Mouse (Mus musculus) liver, embryonic 11.5 days (tissue): ENCODE measurements around the gene Dennd6b. TPM values are rescaled to one million over a fixed set of nuclear protein-coding genes. Genes with fewer than 3 reads are reported as not detected.

Experiments
- ATAC-seq: fragments of 200-750 bp; cut with Nextera tagmentation; replicated peaks from 2 replicates; pipeline ENCODE4 v1.8.0; 2017; ENCODE audit warnings: moderate number of reproducible peaks, mild to moderate bottlenecking, moderate TSS enrichment, moderate library complexity; ENCODE audit not compliant: low FRiP score
- DNase-seq: peaks from one replicate; pipeline ENCODE4 v3.0.0-alpha.2; 2017; ENCODE audit warnings: low spot score
- H3K27ac ChIP-seq: fragments of 300-500 bp; sonication (generic); 2 replicates; pipeline ENCODE4 v1.5.1; 2014; ENCODE audit warnings: mild to moderate bottlenecking, low read depth, low read length, control low read depth
- H3K27me3 ChIP-seq: fragments of 300-500 bp; sonication (generic); replicated peaks from 2 replicates; pipeline ENCODE4 v1.6.1; 2014; ENCODE audit warnings: low read length, mixed read lengths; ENCODE audit not compliant: control insufficient read depth, insufficient read depth
- H3K36me3 ChIP-seq: fragments of 300-500 bp; sonication (generic); 2 replicates; pipeline ENCODE4 v1.6.1; 2014; ENCODE audit warnings: mild to moderate bottlenecking, low read length, moderate library complexity, mixed read lengths; ENCODE audit not compliant: control insufficient read depth, insufficient read depth
- H3K4me1 ChIP-seq: fragments of 300-500 bp; sonication (generic); replicated peaks from 2 replicates; pipeline ENCODE4 v1.6.1; 2014; ENCODE audit warnings: low read length, mixed read lengths; ENCODE audit not compliant: control insufficient read depth, insufficient read depth
- H3K4me2 ChIP-seq: fragments of 300-500 bp; sonication (generic); 2 replicates; pipeline ENCODE4 v1.6.1; 2014; ENCODE audit warnings: mild to moderate bottlenecking, control low read depth, moderate library complexity
- H3K4me3 ChIP-seq: fragments of 300-500 bp; sonication (generic); 2 replicates; pipeline ENCODE4 v1.5.1; 2014; ENCODE audit warnings: low read depth, low read length, control low read depth
- H3K9ac ChIP-seq: fragments of 300-500 bp; sonication (generic); 2 replicates; pipeline ENCODE4 v1.6.1; 2014; ENCODE audit warnings: low read depth, low read length, control low read depth
- H3K9me3 ChIP-seq: fragments of 300-500 bp; sonication (generic); 2 replicates; pipeline ENCODE4 v1.6.1; 2016; ENCODE audit warnings: low read length, inconsistent platforms, mixed read lengths; ENCODE audit not compliant: control insufficient read depth
- WGBS: fragments of 180-500 bp; shearing (Covaris S2); extraction: QIAGEN DNeasy Blood & Tissue Kit; methylation state at CpG from one replicate; pipeline ENCODE4 v1.1.7; 2014; 5-methylcytosine and 5-hydroxymethylcytosine counted together
- polyA plus RNA-seq: library from polyadenylated mRNA; unstranded; fragments of >200 nt; fragmentation: Nextera tagmentation; extraction: Ambion mirVana; gene quantifications from 2 replicates; pipeline ENCODE4 v1.2.1, GENCODE M21; 2014

Gene Dennd6b
- polyA plus RNA-seq, 1 experiment from 2014 or later = 10.5 TPM

DNA sequence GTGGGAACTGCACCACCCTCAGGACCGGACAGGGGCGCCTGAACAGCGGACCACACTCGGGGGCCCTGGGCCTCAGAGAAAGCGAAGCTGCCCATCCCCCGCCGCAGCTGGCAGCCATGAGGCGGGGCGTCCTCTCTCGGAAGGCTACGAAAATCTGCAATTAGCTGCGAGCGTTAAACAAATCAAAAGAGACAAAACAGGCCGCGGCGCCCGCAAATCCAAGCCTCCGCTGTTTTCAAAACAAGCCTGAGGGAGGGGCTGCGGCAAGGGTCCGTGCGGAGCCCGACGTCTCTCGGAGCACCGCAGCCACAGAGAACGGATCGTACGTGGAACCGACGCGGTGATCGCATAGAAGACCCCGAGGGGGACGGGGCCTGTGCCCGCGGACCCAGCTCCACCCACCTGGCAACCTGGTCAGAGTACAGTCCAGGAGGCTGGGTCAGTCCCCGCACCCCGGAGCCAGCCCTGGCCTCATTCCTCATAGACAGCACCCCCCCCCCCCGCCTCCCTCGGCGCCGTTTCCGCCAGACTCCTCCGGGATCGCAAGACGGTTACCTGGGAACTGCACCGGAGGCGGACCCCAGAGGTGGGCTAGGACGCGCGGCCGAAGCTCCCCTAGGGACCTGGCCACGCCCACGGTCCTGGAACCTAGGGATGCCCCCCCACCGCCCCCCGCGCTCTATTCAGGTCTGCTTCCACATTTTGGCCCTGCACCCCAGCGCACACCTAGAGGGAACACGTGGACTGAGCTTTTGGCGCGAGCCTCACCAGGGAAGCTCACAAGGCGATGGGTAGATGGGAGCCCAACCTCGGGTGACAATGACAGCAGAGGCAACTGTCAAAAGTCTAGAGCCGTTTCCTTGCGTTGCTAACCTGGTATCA, 23.0 kb downstream of the Dennd6b start:
- under 1% methylated on average over 64 of the region's 65 CpGs for WGBS
- Histone ChIP-seq H3K4me1 (peaks cover 72% of the 10 kb centered on the region), H3K4me3 (peak overlapping the region; percentile 62), H3K9me3 (no peaks in the 10 kb centered on the region), H3K36me3 (no peaks in the 10 kb centered on the region; the same call in 1 of the 2 replicates), H3K9ac (peak overlapping the region; percentile 55), H3K27ac (peak overlapping the region; percentile 9), H3K4me2 (peak overlapping the region; percentile 85), H3K27me3 (peaks cover 25% of the 10 kb centered on the region)
- DNase-seq (peak; percentile 57), ATAC-seq (no peak)

DNA sequence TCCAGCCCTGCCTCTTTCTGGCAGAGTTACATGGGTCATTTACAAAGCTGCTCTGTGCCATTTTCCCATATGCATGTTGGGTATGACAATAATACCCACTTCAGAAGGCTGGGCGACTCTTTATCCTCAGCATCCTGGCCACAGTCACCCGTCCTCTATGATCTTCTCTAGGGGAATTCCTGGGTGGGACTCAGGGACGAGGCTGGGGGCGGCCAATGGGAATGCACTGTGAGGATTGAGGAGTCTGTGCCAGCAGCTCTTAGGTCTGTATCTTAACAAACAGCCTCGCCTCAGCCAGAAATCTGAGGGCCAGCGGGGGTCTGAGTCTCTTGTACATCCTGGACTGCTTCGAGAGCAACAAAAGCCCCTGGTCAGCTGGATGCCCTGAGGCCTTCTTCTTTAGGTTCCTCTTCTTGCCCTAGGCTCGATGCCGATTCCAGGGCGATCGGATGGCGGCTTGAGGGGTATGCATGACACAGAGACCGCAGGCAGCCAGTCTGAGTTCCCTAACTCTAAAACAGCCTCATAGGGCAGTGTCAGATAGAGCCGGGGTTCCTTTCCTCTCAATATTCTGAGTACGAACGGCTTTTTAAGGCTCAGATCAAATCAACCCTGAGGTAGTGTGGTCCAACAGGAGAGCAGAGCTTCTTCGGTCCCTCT, 23.9 kb downstream of the Dennd6b start:
- 46% methylated on average over 17 of the region's 17 CpGs for WGBS
- peak overlapping the region; percentile 62 for H3K4me3 ChIP-seq
- H3K27me3 ChIP-seq = peaks cover 25% of the 10 kb centered on the region
- H3K4me2 ChIP-seq = peak overlapping the region; percentile 85
- DNase-seq (no peak), ATAC-seq (no peak)
- H3K27ac ChIP-seq = peak overlapping the region; percentile 9; the same call in 1 of the 2 replicates
- peaks cover 3% of the 10 kb centered on the region; the same call in 1 of the 2 replicates for H3K36me3 ChIP-seq
- peak overlapping the region; percentile 55 for H3K9ac ChIP-seq
- H3K9me3 ChIP-seq = no peaks in the 10 kb centered on the region
- peaks cover 64% of the 10 kb centered on the region for H3K4me1 ChIP-seq

DNA sequence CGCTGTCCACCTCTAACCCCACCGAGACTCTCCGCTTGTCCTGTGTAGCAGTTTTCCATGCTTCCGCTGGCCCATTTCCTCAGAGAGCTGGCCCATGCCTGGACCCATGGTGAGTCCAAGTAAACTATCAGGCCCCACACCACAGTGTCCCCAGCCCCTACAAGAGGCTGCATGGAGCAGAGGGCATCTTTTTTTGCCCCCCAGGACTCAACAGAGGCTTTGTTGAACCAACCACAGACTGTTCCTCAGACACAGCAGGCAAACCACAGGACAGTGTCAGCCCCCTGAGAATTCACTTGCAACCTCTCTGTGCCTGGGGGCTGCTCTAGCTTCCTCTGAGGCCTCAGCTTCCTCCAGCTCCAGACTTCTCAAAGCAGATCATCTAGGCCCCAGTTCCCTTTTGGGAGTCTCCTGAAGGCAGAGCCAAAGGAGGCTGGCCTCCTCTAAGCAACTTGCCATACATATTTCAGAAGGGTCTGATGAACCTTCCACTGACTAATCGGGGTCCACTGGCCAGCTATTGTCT, 24.7 kb downstream of the Dennd6b start:
- ATAC-seq (no peak), DNase-seq (no peak)
- Histone ChIP-seq H3K27me3 (peaks cover 25% of the 10 kb centered on the region), H3K4me1 (peaks cover 56% of the 10 kb centered on the region), H3K9me3 (no peaks in the 10 kb centered on the region), H3K4me2 (peak overlapping the region; percentile 20; the same call in 1 of the 2 replicates), H3K9ac (no peak overlapping the region), H3K27ac (no peak overlapping the region), H3K4me3 (no peak overlapping the region), H3K36me3 (peaks cover 7% of the 10 kb centered on the region)
- 75% methylated on average over 5 of the region's 5 CpGs for WGBS

DNA sequence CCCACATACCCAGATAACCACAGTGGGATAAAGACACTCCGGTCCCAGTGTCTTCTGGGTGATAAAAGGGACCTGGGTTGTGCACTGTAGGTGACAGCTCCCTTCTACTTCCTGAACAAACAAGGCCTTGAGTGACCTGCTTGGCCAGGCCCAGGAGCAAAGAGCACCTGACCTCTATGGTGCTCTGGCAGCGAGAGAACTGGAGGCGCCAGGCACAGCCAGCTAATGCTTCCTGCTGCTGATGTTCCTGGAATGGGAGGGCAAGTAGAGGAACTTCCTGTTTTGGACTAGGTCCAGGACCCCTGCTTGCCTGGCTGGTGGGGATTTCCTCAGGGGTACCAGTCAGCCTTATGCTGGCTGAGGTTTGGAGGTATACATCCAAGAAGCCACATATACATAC, 26.2 kb downstream of the Dennd6b start:
- H3K4me1 ChIP-seq = peaks cover 51% of the 10 kb centered on the region
- no peak overlapping the region for H3K4me3 ChIP-seq
- no peak overlapping the region for H3K9ac ChIP-seq

DNA sequence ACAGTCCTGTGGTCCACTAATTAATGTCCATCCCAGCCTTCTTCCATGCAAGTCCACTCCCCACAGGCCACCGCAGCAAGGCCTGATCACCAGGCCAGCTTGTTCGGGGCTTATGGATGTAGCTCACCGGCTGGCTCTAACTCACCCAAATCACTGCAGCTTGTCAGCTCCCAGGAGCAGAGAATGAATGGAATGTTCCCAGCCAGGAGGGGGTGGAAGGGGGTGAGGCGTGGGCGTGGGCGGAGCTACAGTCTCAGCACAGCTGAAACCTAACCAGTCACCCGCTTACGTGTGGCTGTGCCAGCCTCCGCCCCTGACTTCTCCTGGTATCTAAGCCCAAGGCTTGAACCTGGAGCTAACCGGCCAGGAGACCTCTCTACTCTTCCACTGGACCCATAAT, 26.9 kb downstream of the Dennd6b start:
- no peak overlapping the region for H3K4me3 ChIP-seq
- H3K9ac ChIP-seq = no peak overlapping the region
- H3K27ac ChIP-seq = peak overlapping the region; percentile 69
- peaks cover 18% of the 10 kb centered on the region for H3K27me3 ChIP-seq
- WGBS = 32% methylated on average over 10 of the region's 10 CpGs
- no peaks in the 10 kb centered on the region for H3K9me3 ChIP-seq
- DNase-seq = no peak
- H3K4me1 ChIP-seq = peaks cover 47% of the 10 kb centered on the region
- H3K36me3 ChIP-seq = peaks cover 16% of the 10 kb centered on the region
- ATAC-seq = peak; percentile 22; the same call in 1 of the 2 replicates
- H3K4me2 ChIP-seq = peak overlapping the region; percentile 36

More for the DNA sequence above, 26.2 kb downstream of the Dennd6b start:
- DNase-seq (no peak), ATAC-seq (no peak)
- H3K27me3 ChIP-seq = peaks cover 23% of the 10 kb centered on the region
- peak overlapping the region; percentile 15 for H3K4me2 ChIP-seq
- peak overlapping the region; percentile 69 for H3K27ac ChIP-seq
- 47% methylated on average over 3 of the region's 3 CpGs for WGBS
- peaks cover 11% of the 10 kb centered on the region for H3K36me3 ChIP-seq
- no peaks in the 10 kb centered on the region for H3K9me3 ChIP-seq

DNA sequence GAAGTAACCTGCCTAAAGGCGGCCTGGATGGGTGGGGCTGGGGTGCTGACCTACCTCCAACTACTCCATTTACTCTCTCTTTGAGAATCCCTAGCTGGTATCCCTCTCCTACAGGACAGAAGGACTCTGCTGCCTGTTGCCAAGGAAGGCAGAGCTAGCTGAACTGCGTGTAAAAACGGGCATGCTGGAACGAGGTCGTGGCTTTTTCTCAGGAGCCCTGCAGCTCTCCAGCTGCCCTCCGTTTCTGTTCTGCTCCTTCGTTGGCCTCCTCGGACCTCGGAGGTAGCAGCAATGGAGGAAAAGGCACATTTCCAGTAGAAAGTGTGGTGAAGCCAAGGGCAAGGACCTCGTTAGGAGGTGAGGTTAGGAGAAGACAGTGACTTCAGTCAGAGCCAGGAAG, 27.4 kb downstream of the Dennd6b start:
- Histone ChIP-seq H3K9me3 (no peaks in the 10 kb centered on the region), H3K4me1 (peaks cover 43% of the 10 kb centered on the region), H3K4me3 (no peak overlapping the region), H3K27ac (no peak overlapping the region), H3K9ac (no peak overlapping the region), H3K36me3 (peaks cover 21% of the 10 kb centered on the region), H3K27me3 (peaks cover 13% of the 10 kb centered on the region), H3K4me2 (peak overlapping the region; percentile 36)
- DNase-seq (no peak), ATAC-seq (no peak)
- 62% methylated on average over 10 of the region's 10 CpGs for WGBS

DNA sequence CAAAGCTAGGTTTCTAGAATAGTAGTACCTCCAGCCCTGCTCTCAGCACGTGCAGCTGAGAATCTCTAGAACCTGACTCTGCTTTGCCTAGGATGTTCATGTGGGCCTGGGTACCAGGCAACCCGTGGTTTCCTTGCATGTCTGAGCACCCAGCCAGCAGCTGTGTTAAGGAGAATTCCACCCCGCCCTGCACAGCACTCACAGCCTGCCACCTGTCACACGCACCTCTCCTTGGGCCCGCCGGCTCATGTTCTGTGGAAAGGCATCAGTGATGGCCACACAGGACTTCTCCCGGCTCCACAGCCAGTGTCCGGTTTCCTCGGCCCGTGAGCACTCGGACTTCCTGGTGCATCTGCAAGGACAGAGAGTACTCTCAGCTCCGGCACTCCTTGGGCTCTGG, 30.8 kb downstream of the Dennd6b start:
- Histone ChIP-seq H3K36me3 (peaks cover 31% of the 10 kb centered on the region), H3K27me3 (no peaks in the 10 kb centered on the region), H3K4me1 (peaks cover 18% of the 10 kb centered on the region), H3K4me3 (no peak overlapping the region), H3K9me3 (no peaks in the 10 kb centered on the region), H3K27ac (no peak overlapping the region), H3K9ac (no peak overlapping the region), H3K4me2 (no peak overlapping the region)
- DNase-seq (no peak), ATAC-seq (no peak)
- 89% methylated on average over 12 of the region's 12 CpGs for WGBS

DNA sequence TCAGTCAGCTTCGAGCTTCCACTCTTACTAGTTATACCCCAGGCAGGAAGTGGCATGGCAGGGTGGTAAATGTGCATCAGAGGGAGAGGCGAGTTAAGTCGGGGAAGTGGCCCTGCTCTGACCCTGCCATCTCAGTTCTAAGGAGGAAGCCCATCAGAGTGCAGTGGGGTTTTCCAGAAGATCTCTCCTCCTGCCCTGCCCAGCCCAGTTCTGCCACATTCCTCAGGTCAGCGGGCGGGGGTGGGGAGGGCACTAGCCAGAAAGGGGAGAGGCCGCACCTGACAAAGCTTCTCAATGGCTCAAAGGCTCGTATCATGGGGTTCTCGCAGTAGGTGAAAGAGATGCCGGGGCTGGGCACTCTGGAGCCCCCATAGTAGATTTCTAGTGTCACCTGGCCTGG, 34.9 kb downstream of the Dennd6b start:
- Histone ChIP-seq H3K27ac (no peak overlapping the region), H3K4me3 (no peak overlapping the region), H3K9ac (no peak overlapping the region), H3K4me1 (no peaks in the 10 kb centered on the region), H3K36me3 (peaks cover 50% of the 10 kb centered on the region), H3K9me3 (no peaks in the 10 kb centered on the region), H3K4me2 (no peak overlapping the region; the same call in 1 of the 2 replicates), H3K27me3 (no peaks in the 10 kb centered on the region)
- ATAC-seq = no peak
- no peak for DNase-seq
- 72% methylated on average over 9 of the region's 9 CpGs for WGBS
